Mouse (Mus musculus): ENCODE measurements at regions not wholly inside any gene's neighbourhood (a gene's known extent, or its start where the extent isn't known, plus 50 kb on each side); places are given as distances from the start of the nearest gene placed in this dataset.

DNA sequence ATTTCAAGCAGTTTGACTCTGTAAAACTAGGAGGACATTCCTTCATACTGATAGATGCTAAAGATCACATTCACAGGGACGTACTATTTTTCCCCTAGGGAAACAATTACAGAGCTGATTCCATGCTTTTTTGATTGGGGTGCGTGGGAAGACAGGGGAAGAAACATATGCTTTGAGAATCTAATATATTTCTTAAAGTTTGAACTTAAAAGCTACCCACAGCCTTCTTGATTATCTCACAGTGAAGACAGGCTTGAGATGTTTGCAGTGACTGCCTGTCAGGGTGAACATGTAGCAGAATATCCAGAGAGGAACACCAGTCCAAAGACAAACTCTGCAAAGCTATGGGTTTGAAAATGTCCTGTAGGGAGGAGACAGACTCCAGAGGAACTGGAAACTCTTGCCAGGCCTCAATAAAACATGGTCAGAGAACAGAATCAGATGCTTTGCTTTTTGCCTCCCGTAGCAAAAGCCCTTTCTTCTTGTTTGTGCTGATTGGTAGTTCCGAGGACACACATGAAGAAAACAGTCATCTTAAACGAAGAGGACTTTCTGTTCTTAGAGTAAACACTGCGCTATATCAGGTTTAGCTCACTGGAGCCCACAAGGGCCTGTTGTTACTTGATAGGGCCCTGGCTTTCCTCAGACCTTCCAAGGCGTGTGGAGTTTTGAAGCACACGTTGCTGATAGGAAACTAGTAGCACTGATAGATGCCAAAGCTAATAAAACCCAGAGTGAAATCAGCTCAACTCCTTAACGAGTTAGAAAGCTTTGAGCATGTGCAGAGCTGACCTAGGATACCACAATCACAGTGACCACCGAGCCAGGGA, 630.8 kb downstream of the Lmo4 start:
- H3K9me3 ChIP-seq (ENCODE audit: control insufficient read depth, insufficient read depth, low read depth, low read length): no peaks in the 10 kb centered on the region
- no peak overlapping the region for H3K27ac ChIP-seq (ENCODE audit: insufficient read depth, low read depth, low read length, poor library complexity, severe bottlenecking)
- no peaks in the 10 kb centered on the region for H3K4me1 ChIP-seq (ENCODE audit: control insufficient read depth in 2 of 2, insufficient read depth in 2 of 2, low read length in 2 of 2, poor library complexity in 1 of 2)
- in situ Hi-C loops (cut with MboI; ENCODE audit: low sequenced_read_pairs in 2 of 2, unreplicated experiment in 2 of 2): no loop called here
- no peak for DNase-seq (ENCODE audit: low read depth, low spot score)
- no peak overlapping the region for H3K9ac ChIP-seq (ENCODE audit: insufficient read depth, low read depth, low read length, poor library complexity, severe bottlenecking)
- H3K36me3 ChIP-seq (ENCODE audit: control insufficient read depth, insufficient read depth, low read length, poor library complexity, severe bottlenecking): no peaks in the 10 kb centered on the region
- TF ChIP-seq ZC3H11A (IDR thresholded peaks at IDR 0.05; ENCODE audit: borderline replicate concordance, low read depth, low read length): no peak
- TF ChIP-seq HCFC1 (IDR thresholded peaks at IDR 0.05; ENCODE audit: borderline replicate concordance, insufficient read depth, low read length): no peak
- TF ChIP-seq CHD2 (IDR thresholded peaks at IDR 0.05; ENCODE audit: low read depth, low read length): no peak
- no peak for TF ChIP-seq ZNF384 (IDR thresholded peaks at IDR 0.05; ENCODE audit: low read depth, low read length)
- TF ChIP-seq MAFK (IDR thresholded peaks at IDR 0.05; ENCODE audit: insufficient read depth, low read depth, low read length): no peak
- H3K4me3 ChIP-seq (ENCODE audit: insufficient read depth in 1 of 2, low read depth in 1 of 2, low read length in 2 of 2, poor library complexity in 1 of 2, severe bottlenecking in 1 of 2): no peak overlapping the region

DNA sequence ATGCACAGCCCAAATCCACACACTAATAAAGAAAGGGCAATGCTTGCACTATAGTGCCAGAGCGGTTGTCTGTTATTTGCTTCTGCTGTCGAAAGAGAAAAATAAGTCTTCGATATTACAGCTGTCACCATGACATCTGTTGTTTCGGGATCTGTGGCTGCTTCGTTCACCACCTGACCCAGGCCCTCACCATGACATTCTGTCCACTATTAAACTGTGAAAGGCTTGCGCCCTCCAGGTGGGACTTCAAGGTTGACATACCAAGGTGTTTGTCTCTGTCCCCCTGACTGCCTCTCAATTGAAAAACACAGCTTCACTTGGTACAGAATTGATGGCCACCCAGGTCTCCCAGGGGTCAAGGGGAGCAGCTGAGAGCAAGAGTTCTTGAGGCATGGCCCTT, 635.1 kb downstream of the Lmo4 start:
- no peak for DNase-seq (ENCODE audit: low read depth, low spot score)
- Histone ChIP-seq H3K9me3 (ENCODE audit: control insufficient read depth, insufficient read depth, low read depth, low read length) (no peaks in the 10 kb centered on the region), H3K27ac (ENCODE audit: insufficient read depth, low read depth, low read length, poor library complexity, severe bottlenecking) (no peak overlapping the region), H3K4me3 (ENCODE audit: insufficient read depth in 1 of 2, low read depth in 1 of 2, low read length in 2 of 2, poor library complexity in 1 of 2, severe bottlenecking in 1 of 2) (no peak overlapping the region), H3K36me3 (ENCODE audit: control insufficient read depth, insufficient read depth, low read length, poor library complexity, severe bottlenecking) (no peaks in the 10 kb centered on the region), H3K4me1 (ENCODE audit: control insufficient read depth in 2 of 2, insufficient read depth in 2 of 2, low read length in 2 of 2, poor library complexity in 1 of 2) (no peaks in the 10 kb centered on the region), H3K9ac (ENCODE audit: insufficient read depth, low read depth, low read length, poor library complexity, severe bottlenecking) (no peak overlapping the region)
- no peak for TF ChIP-seq HCFC1 (IDR thresholded peaks at IDR 0.05; ENCODE audit: borderline replicate concordance, insufficient read depth, low read length)
- no peak for TF ChIP-seq CHD2 (IDR thresholded peaks at IDR 0.05; ENCODE audit: low read depth, low read length)
- no peak for TF ChIP-seq MAFK (IDR thresholded peaks at IDR 0.05; ENCODE audit: insufficient read depth, low read depth, low read length)
- no peak for TF ChIP-seq ZC3H11A (IDR thresholded peaks at IDR 0.05; ENCODE audit: borderline replicate concordance, low read depth, low read length)
- in situ Hi-C loops (cut with MboI; ENCODE audit: low sequenced_read_pairs in 2 of 2, unreplicated experiment in 2 of 2): no loop called here

DNA sequence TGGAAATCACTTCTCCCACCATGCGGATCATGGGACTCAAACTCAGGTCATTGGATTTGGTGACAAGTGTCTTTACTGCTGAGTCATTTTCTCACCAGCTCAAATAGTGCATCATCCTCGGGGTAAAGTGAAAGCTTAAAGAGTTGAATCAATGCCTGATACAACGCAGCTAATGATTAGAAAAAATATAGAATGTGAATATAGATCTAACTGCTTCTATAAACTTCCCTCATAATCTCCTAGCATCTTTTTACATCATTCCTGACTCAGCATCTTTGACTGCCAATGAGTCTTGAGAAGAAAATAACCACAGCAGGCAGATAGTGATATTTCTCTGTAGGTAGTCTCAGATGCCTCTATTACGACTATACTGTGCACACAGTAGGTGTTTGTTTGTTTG, 640.0 kb downstream of the Lmo4 start:
- Histone ChIP-seq H3K36me3 (ENCODE audit: control insufficient read depth, insufficient read depth, low read length, poor library complexity, severe bottlenecking) (no peaks in the 10 kb centered on the region), H3K4me3 (ENCODE audit: insufficient read depth in 1 of 2, low read depth in 1 of 2, low read length in 2 of 2, poor library complexity in 1 of 2, severe bottlenecking in 1 of 2) (no peak overlapping the region), H3K27ac (ENCODE audit: insufficient read depth, low read depth, low read length, poor library complexity, severe bottlenecking) (no peak overlapping the region), H3K9ac (ENCODE audit: insufficient read depth, low read depth, low read length, poor library complexity, severe bottlenecking) (no peak overlapping the region), H3K9me3 (ENCODE audit: control insufficient read depth, insufficient read depth, low read depth, low read length) (no peaks in the 10 kb centered on the region), H3K4me1 (ENCODE audit: control insufficient read depth in 2 of 2, insufficient read depth in 2 of 2, low read length in 2 of 2, poor library complexity in 1 of 2) (no peaks in the 10 kb centered on the region)
- no peak for TF ChIP-seq ZNF384 (IDR thresholded peaks at IDR 0.05; ENCODE audit: low read depth, low read length)
- 0 out of 2 replicates have a peak, but pooled peaks have one; percentile 24 for TF ChIP-seq MAFK (IDR thresholded peaks at IDR 0.05; ENCODE audit: insufficient read depth, low read depth, low read length)
- in situ Hi-C loops (cut with MboI; ENCODE audit: low sequenced_read_pairs in 2 of 2, unreplicated experiment in 2 of 2): no loop called here
- no peak for DNase-seq (ENCODE audit: low read depth, low spot score)

DNA sequence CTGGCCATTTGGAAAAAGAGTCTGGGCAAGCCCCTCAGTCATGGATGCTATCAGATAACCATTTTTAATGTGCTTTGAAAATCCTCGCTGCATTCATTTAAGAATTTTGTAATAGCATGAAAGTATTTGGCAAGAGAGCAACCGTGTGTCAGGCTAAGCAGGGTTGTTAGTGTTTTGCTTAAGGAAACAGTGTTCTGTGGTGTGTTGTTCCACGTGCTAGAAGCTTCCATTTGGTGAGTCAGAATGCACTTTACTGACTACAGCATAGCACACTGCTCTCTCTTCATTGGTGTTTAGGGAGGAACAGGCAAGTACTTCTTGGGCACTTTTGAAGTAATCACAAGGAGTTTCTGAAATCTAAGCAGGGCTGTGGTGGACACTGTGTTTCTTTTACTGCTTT, 661.0 kb upstream of the Pkn2 start:
- H3K9me3 ChIP-seq (ENCODE audit: control insufficient read depth, insufficient read depth, low read depth, low read length): no peaks in the 10 kb centered on the region
- H3K9ac ChIP-seq (ENCODE audit: insufficient read depth, low read depth, low read length, poor library complexity, severe bottlenecking): no peak overlapping the region
- no peak for DNase-seq (ENCODE audit: low read depth, low spot score)
- H3K27ac ChIP-seq (ENCODE audit: insufficient read depth, low read depth, low read length, poor library complexity, severe bottlenecking): no peak overlapping the region
- H3K4me3 ChIP-seq (ENCODE audit: insufficient read depth in 1 of 2, low read depth in 1 of 2, low read length in 2 of 2, poor library complexity in 1 of 2, severe bottlenecking in 1 of 2): no peak overlapping the region
- TF ChIP-seq MAFK (IDR thresholded peaks at IDR 0.05; ENCODE audit: insufficient read depth, low read depth, low read length) (no peak), HCFC1 (IDR thresholded peaks at IDR 0.05; ENCODE audit: borderline replicate concordance, insufficient read depth, low read length) (no peak), CHD2 (IDR thresholded peaks at IDR 0.05; ENCODE audit: low read depth, low read length) (no peak), ZC3H11A (IDR thresholded peaks at IDR 0.05; ENCODE audit: borderline replicate concordance, low read depth, low read length) (no peak), ZNF384 (IDR thresholded peaks at IDR 0.05; ENCODE audit: low read depth, low read length) (no peak)
- H3K36me3 ChIP-seq (ENCODE audit: control insufficient read depth, insufficient read depth, low read length, poor library complexity, severe bottlenecking): no peaks in the 10 kb centered on the region
- H3K4me1 ChIP-seq (ENCODE audit: control insufficient read depth in 2 of 2, insufficient read depth in 2 of 2, low read length in 2 of 2, poor library complexity in 1 of 2): no peaks in the 10 kb centered on the region
- in situ Hi-C loops (cut with MboI; ENCODE audit: low sequenced_read_pairs in 2 of 2, unreplicated experiment in 2 of 2): no loop called here

DNA sequence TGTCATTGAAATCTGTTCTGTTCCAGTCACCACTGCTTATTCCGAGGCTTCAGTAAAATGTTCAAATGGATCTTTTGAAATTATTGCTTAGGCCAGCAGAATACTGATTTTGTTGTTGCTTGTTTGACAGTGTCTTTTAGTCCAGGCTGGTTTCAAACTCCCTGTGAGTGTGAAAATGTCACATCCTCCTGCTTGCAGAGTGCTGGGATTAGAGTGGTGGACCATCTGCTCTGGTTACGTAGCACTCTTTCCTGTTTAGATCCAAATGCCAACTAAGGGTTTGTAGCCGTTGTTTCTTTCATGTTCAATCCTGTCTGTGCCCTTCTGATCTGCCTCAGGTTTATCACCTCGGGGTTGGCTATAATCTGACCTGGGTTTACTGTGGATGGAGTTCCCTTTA, 646.2 kb upstream of the Pkn2 start:
- DNase-seq (ENCODE audit: low read depth, low spot score): no peak
- no peaks in the 10 kb centered on the region for H3K36me3 ChIP-seq (ENCODE audit: control insufficient read depth, insufficient read depth, low read length, poor library complexity, severe bottlenecking)
- H3K9ac ChIP-seq (ENCODE audit: insufficient read depth, low read depth, low read length, poor library complexity, severe bottlenecking): no peak overlapping the region
- H3K9me3 ChIP-seq (ENCODE audit: control insufficient read depth, insufficient read depth, low read depth, low read length): no peaks in the 10 kb centered on the region
- in situ Hi-C loops (cut with MboI; ENCODE audit: low sequenced_read_pairs in 2 of 2, unreplicated experiment in 2 of 2): no loop called here
- no peak overlapping the region for H3K27ac ChIP-seq (ENCODE audit: insufficient read depth, low read depth, low read length, poor library complexity, severe bottlenecking)
- TF ChIP-seq CHD2 (IDR thresholded peaks at IDR 0.05; ENCODE audit: low read depth, low read length) (no peak), HCFC1 (IDR thresholded peaks at IDR 0.05; ENCODE audit: borderline replicate concordance, insufficient read depth, low read length) (no peak)
- no peak overlapping the region for H3K4me3 ChIP-seq (ENCODE audit: insufficient read depth in 1 of 2, low read depth in 1 of 2, low read length in 2 of 2, poor library complexity in 1 of 2, severe bottlenecking in 1 of 2)
- no peaks in the 10 kb centered on the region for H3K4me1 ChIP-seq (ENCODE audit: control insufficient read depth in 2 of 2, insufficient read depth in 2 of 2, low read length in 2 of 2, poor library complexity in 1 of 2)
